Mouse (Mus musculus): ENCODE data around the gene G0s2. TPM values are rescaled to one million over a fixed set of nuclear protein-coding genes. Genes with fewer than 3 reads are reported as not detected.

G0s2 gene
- total and polyA plus RNA-seq, 3 experiments = not detected

DNA sequence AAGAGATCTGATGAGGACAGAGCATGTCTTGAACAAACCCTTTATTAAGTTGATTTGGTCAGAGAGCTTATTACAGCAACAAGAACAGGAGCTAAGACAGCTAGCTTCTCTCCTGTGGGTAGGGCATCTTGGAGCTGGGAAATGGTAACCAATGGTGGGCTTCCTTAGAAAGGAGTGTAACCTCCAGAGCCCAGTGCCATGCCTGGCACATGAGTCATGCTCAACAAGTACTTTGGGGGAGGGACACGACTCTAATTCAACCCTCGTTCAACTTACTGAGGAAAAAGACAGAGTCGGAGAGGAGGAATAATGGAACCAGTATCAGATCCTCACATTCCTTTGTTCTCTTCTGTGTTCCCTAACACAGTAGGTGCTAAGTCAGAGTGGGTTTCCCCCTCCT lies 46.7 kb upstream of the G0s2 start:
- Histone ChIP-seq H3K4me2 (ENCODE audit: insufficient read depth, low read depth, poor library complexity, severe bottlenecking) (no peak overlapping the region), H3K9ac (ENCODE audit: insufficient read depth, low read depth) (no peak overlapping the region), H3K27ac (ENCODE audit: insufficient read depth, low read depth) (no peak overlapping the region), H3K4me1 (ENCODE audit: control insufficient read depth in 1 of 2, insufficient read depth in 2 of 2) (peaks cover 5 to 15% of the 10 kb centered on the region in 2 experiments), H3K36me3 (replicated peaks in 1 of 2; ENCODE audit: control insufficient read depth in 1 of 2, insufficient read depth in 1 of 2, low read length in 1 of 2) (no peaks in the 10 kb centered on the region), H3K9me3 (replicated peaks; ENCODE audit: low read length) (no peaks in the 10 kb centered on the region), H3K79me2 (replicated peaks; ENCODE audit: control insufficient read depth, extremely low read depth, insufficient read depth, poor library complexity, severe bottlenecking) (no peaks in the 10 kb centered on the region), H3K27me3 (replicated peaks) (no peaks in the 10 kb centered on the region), H3K4me3 (replicated peaks in 1 of 3; ENCODE audit: low read depth in 2 of 3, low read length in 2 of 3, poor library complexity in 1 of 3) (no peak overlapping the region)
- DNase-seq (ENCODE audit: extremely low read depth) = no peak
- dilution Hi-C loops (cut with MboI; ENCODE audit: extremely low pct_ligation_motif_present, extremely low pct_unique_long_range_greater_than_20kb, low sequenced_read_pairs) (no loop called here), in situ Hi-C loops (cut with MboI; ENCODE audit: low pct_ligation_motif_present, low pct_unique_long_range_greater_than_20kb, low sequenced_read_pairs) (loop anchor here (5.0 to 10.0 kb wide), 3 partner anchors 55 to 112 kb away; partner anchors contain the start of genes Camk1g and Lamb3)
- TF ChIP-seq PAX5 (IDR thresholded peaks at IDR 0.05; ENCODE audit: low read length) (no peak), UBTF (IDR thresholded peaks at IDR 0.05; ENCODE audit: low read depth, low read length) (no peak)

DNA sequence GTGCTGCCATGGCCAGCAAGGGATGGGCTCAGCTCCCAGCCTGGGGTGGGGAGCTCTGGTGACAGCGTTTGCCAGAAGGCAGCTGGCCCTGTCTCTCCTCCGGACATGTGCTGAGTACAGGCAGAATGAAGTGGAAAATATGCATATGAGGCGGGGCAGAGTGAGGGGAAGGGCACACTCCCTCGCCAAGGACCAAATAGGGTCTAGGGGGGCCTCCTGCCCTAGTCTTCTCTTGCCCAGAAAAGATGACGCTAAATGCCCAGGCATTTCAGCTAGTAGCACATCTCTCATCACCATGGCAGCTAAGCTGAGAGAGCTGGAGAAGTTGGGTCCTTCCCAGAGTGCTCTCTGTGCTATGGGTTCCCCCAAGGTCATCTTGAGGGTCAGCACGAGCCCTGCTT lies 44.1 kb upstream of the G0s2 start:
- dilution Hi-C loops (cut with MboI; ENCODE audit: extremely low pct_ligation_motif_present, extremely low pct_unique_long_range_greater_than_20kb, low sequenced_read_pairs) = no loop called here
- TF ChIP-seq GABPA (IDR thresholded peaks at IDR 0.05; ENCODE audit: insufficient replicate concordance, low read depth, low read length) = no peak
- TF ChIP-seq JUN (IDR thresholded peaks at IDR 0.05; ENCODE audit: insufficient read depth, low read depth, low read length) = no peak
- TF ChIP-seq E2F4 (IDR thresholded peaks at IDR 0.05; ENCODE audit: insufficient replicate concordance, low read depth, low read length) = no peak
- no peak for TF ChIP-seq MYC (IDR thresholded peaks at IDR 0.05; ENCODE audit: low read depth, low read length)
- 0 out of 2 replicates have a peak, but pooled peaks have one; percentile 22 for TF ChIP-seq BHLHE40 (IDR thresholded peaks at IDR 0.05; ENCODE audit: low read depth, low read length)
- Histone ChIP-seq H3K4me3 (replicated peaks in 1 of 3; ENCODE audit: low read depth in 2 of 3, low read length in 2 of 3, poor library complexity in 1 of 3) (no peak overlapping the region), H3K27ac (ENCODE audit: insufficient read depth, low read depth) (no peak overlapping the region), H3K27me3 (replicated peaks) (no peaks in the 10 kb centered on the region), H3K9me3 (replicated peaks; ENCODE audit: low read length) (no peaks in the 10 kb centered on the region), H3K4me2 (ENCODE audit: insufficient read depth, low read depth, poor library complexity, severe bottlenecking) (peak overlapping the region; percentile 55), H3K9ac (ENCODE audit: insufficient read depth, low read depth) (no peak overlapping the region), H3K79me2 (replicated peaks; ENCODE audit: control insufficient read depth, extremely low read depth, insufficient read depth, poor library complexity, severe bottlenecking) (no peaks in the 10 kb centered on the region), H3K4me1 (ENCODE audit: control insufficient read depth in 1 of 2, insufficient read depth in 2 of 2) (peaks cover 5 to 19% of the 10 kb centered on the region in 2 experiments), H3K36me3 (replicated peaks in 1 of 2; ENCODE audit: control insufficient read depth in 1 of 2, insufficient read depth in 1 of 2, low read length in 1 of 2) (no peaks in the 10 kb centered on the region)
- in situ Hi-C loops (cut with MboI; ENCODE audit: low pct_ligation_motif_present, low pct_unique_long_range_greater_than_20kb, low sequenced_read_pairs) = no loop called here
- peak; percentile 39 for DNase-seq (ENCODE audit: extremely low read depth)

DNA sequence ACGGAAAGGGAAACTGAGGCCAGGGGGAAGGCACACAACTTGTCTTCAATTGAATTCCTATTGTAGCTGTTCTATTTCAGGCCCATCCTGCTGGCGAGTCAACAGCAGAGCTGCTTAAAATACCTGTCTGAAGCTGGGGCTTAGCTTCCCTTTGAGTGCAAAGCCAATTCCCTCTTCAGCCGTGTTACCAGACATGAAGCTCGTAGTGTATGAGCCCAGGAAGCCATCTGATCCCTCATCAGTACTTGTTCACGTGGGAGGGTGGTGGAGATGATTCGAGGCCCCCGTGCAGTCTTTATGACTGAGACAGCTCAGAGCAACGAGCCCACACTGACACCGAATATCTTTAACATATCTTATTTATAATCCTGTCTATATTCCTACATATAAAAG lies 43.3 kb upstream of the G0s2 start:
- Histone ChIP-seq H3K9ac (ENCODE audit: insufficient read depth, low read depth) (no peak overlapping the region), H3K4me3 (replicated peaks in 1 of 3; ENCODE audit: low read depth in 2 of 3, low read length in 2 of 3, poor library complexity in 1 of 3) (no peak overlapping the region), H3K27ac (ENCODE audit: insufficient read depth, low read depth) (no peak overlapping the region), H3K4me1 (ENCODE audit: control insufficient read depth in 1 of 2, insufficient read depth in 2 of 2) (peaks cover 5 to 19% of the 10 kb centered on the region in 2 experiments), H3K79me2 (replicated peaks; ENCODE audit: control insufficient read depth, extremely low read depth, insufficient read depth, poor library complexity, severe bottlenecking) (no peaks in the 10 kb centered on the region), H3K27me3 (replicated peaks) (no peaks in the 10 kb centered on the region), H3K4me2 (ENCODE audit: insufficient read depth, low read depth, poor library complexity, severe bottlenecking) (no peak overlapping the region), H3K9me3 (replicated peaks; ENCODE audit: low read length) (no peaks in the 10 kb centered on the region), H3K36me3 (replicated peaks in 1 of 2; ENCODE audit: control insufficient read depth in 1 of 2, insufficient read depth in 1 of 2, low read length in 1 of 2) (no peaks in the 10 kb centered on the region)
- TF ChIP-seq CHD2 (IDR thresholded peaks at IDR 0.05; ENCODE audit: low read length) (no peak), ETS1 (conservative IDR thresholded peaks at IDR 0.05; ENCODE audit: low read depth, low read length) (no peak), RAD21 (IDR thresholded peaks at IDR 0.05; ENCODE audit: low read depth, low read length) (no peak), ZNF384 (IDR thresholded peaks at IDR 0.05; ENCODE audit: low read depth, low read length) (no peak), TCF12 (IDR thresholded peaks at IDR 0.05; ENCODE audit: low read depth, low read length) (no peak)
- in situ Hi-C loops (cut with MboI; ENCODE audit: low pct_ligation_motif_present, low pct_unique_long_range_greater_than_20kb, low sequenced_read_pairs) (no loop called here), dilution Hi-C loops (cut with MboI; ENCODE audit: extremely low pct_ligation_motif_present, extremely low pct_unique_long_range_greater_than_20kb, low sequenced_read_pairs) (no loop called here)
- no peak for DNase-seq (ENCODE audit: extremely low read depth)
